Mouse (Mus musculus) midbrain, embryonic 14.5 days (tissue): ENCODE measurements at regions not wholly inside any gene's neighbourhood (a gene's known extent, or its start where the extent isn't known, plus 50 kb on each side); places are given as distances from the start of the nearest gene placed in this dataset.
"Not testable (repeated sequence)": the region's sequence is repeated elsewhere in the genome, so short reads cannot be mapped to it uniquely, and the experiment has no call there.

Experiments used
- ATAC-seq: fragments of 200-750 bp; cut with Nextera tagmentation; 2 replicates; pipeline ENCODE4 v1.8.0; 2017; ENCODE audit warnings: moderate number of reproducible peaks, moderate library complexity; ENCODE audit not compliant: low FRiP score, low TSS enrichment
- DNase-seq: peaks from one replicate; pipeline ENCODE4 v3.0.0-alpha.2; 2015
- H3K27ac ChIP-seq: fragments of 300-500 bp; sonication (generic); replicated peaks from 2 replicates; pipeline ENCODE4 v1.5.1; 2014; ENCODE audit warnings: mild to moderate bottlenecking, low read depth, low read length, moderate library complexity
- H3K27me3 ChIP-seq: fragments of 300-500 bp; sonication (generic); 2 replicates; pipeline ENCODE4 v1.6.1; 2014; ENCODE audit warnings: low read length, control low read depth, mixed read lengths; ENCODE audit not compliant: control insufficient read depth, insufficient read depth
- H3K36me3 ChIP-seq: fragments of 300-500 bp; sonication (generic); 2 replicates; pipeline ENCODE4 v1.6.1; 2014; ENCODE audit warnings: low read length, control low read depth; ENCODE audit not compliant: control insufficient read depth, insufficient read depth
- H3K4me1 ChIP-seq: fragments of 300-500 bp; sonication (generic); 2 replicates; pipeline ENCODE4 v1.6.1; 2014; ENCODE audit warnings: mild to moderate bottlenecking, antibody characterized with exemption, low read length, control low read depth; ENCODE audit not compliant: control insufficient read depth, insufficient read depth
- H3K4me2 ChIP-seq: fragments of 300-500 bp; sonication (generic); 2 replicates; pipeline ENCODE4 v1.6.1; 2014; ENCODE audit warnings: mild to moderate bottlenecking, low read length, moderate library complexity
- H3K4me3 ChIP-seq: fragments of 300-500 bp; sonication (generic); replicated peaks from 2 replicates; pipeline ENCODE4 v1.5.1; 2014; ENCODE audit warnings: low read depth, low read length
- H3K9ac ChIP-seq: fragments of 300-500 bp; sonication (generic); replicated peaks from 2 replicates; pipeline ENCODE4 v1.6.1; 2014; ENCODE audit warnings: mild to moderate bottlenecking, low read length, moderate library complexity
- H3K9me3 ChIP-seq: fragments of 300-500 bp; sonication (generic); 2 replicates; pipeline ENCODE4 v1.6.1; 2016; ENCODE audit warnings: low read length, control low read depth, mixed read lengths; ENCODE audit not compliant: control insufficient read depth
- WGBS: fragments of 180-500 bp; shearing (Covaris S2); extraction: QIAGEN DNeasy Blood & Tissue Kit; methylation state at CpG from one replicate; pipeline ENCODE4 v1.1.7; 2014; 5-methylcytosine and 5-hydroxymethylcytosine counted together

DNA sequence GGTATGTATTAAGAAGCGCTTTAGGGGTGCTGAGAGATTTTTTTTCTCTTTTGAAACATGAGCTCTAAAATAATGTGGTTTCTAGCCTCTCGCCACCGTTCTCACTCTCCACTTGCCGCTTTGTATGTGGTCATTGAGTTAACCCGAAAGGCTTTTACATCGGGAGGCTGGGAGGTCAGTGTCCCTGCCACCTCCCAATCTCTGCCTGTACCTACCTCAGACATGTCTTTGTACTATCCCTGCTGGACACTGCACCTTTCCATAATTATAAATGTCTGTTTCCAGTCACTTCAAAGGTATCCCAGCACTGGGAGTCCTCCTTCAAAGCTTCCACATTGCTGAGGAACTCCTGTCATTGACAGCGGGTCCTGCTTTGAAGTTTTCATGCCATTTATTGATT, 347.6 kb upstream of the Tbc1d2b start:
- H3K4me3 ChIP-seq, result no peak overlapping the region
- H3K9ac ChIP-seq, result no peak overlapping the region
- H3K4me1 ChIP-seq, result no peaks in the 10 kb centered on the region
- no peaks in the 10 kb centered on the region for H3K36me3 ChIP-seq
- no peak for ATAC-seq
- DNase-seq, result peak; percentile 8
- 70% methylated on average over 7 of the region's 7 CpGs for WGBS
- no peaks in the 10 kb centered on the region for H3K27me3 ChIP-seq
- no peak overlapping the region for H3K4me2 ChIP-seq
- H3K27ac ChIP-seq, result no peak overlapping the region
- no peaks in the 10 kb centered on the region for H3K9me3 ChIP-seq

DNA sequence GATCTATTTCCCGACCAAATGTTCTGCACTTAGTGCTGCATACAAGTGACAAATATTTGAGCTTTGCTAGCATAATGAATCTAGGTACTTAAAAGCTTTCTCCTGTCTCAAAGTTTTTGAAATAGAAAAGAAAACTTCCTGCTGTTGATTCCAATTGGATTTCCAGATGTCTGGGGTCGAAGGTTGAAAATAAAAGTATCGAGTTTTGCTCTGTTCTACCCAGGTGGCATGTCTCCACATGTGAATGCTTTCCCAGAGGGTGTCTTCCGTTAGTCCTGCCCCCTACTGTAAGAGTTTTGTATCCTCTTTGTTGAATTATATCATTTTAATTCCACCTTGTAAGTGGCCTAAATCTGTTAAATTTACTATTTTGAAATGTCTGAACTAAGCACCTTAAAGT, 327.3 kb upstream of the Tbc1d2b start:
- H3K4me3 ChIP-seq, result no peak overlapping the region
- H3K27ac ChIP-seq, result no peak overlapping the region
- no peak overlapping the region for H3K9ac ChIP-seq
- no peaks in the 10 kb centered on the region for H3K36me3 ChIP-seq
- no peaks in the 10 kb centered on the region for H3K27me3 ChIP-seq
- 79% methylated on average over 4 of the region's 4 CpGs for WGBS
- H3K4me1 ChIP-seq, result no peaks in the 10 kb centered on the region
- no peak for DNase-seq
- no peak overlapping the region for H3K4me2 ChIP-seq
- no peaks in the 10 kb centered on the region for H3K9me3 ChIP-seq
- no peak for ATAC-seq

DNA sequence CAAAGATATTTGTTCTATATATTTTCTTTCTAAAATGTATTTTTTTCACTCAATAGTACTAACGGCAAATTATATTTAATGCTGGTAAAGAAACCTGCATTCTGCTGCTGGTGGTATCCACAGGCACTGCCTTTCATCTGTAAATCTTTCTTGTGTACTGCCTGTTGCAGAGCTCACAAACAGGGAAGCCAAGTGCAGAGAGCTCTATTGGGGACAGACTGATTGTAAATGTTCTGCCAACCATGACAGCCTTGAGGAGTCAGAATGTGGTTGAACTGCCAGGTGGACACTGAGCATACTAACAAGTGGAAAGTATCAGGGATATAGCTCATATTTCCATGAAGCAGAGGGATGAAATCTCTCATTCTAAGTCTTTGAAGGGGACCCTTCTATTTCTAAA, 286.1 kb upstream of the Tbc1d2b start:
- Histone ChIP-seq H3K27me3 (no peaks in the 10 kb centered on the region), H3K4me3 (no peak overlapping the region), H3K4me2 (no peak overlapping the region), H3K4me1 (no peaks in the 10 kb centered on the region), H3K27ac (no peak overlapping the region), H3K9ac (no peak overlapping the region), H3K9me3 (0 out of 2 replicates have a peak, but pooled peaks cover 5% of the 10 kb centered on the region), H3K36me3 (no peaks in the 10 kb centered on the region)
- no peak for ATAC-seq
- 11% methylated on average over 1 of the region's 1 CpGs for WGBS
- peak; percentile 11 for DNase-seq

DNA sequence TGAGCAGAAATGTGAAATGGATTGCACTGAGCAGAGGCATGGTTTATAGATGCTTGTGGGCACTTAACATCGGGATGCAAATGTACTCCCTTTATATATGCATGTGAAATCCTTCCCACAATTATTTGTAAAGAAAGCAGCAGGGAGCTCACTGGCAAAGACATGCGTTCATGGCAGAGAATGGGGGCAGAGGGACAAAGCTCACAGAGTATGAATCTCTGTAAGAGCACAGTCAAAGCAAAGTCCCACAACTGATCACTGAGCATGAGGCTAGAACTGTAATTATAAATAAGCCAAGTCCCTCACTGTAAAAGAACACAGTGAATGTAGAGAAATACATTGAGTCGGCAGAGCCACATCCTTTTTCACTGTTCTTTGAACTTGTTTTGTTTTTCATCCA, 285.6 kb upstream of the Tbc1d2b start:
- H3K4me3 ChIP-seq, result no peak overlapping the region
- 21% methylated on average over 3 of the region's 3 CpGs for WGBS
- no peak overlapping the region for H3K4me2 ChIP-seq
- H3K27ac ChIP-seq, result no peak overlapping the region
- ATAC-seq (no peak), DNase-seq (peak; percentile 18)
- 0 out of 2 replicates have a peak, but pooled peaks cover 5% of the 10 kb centered on the region for H3K9me3 ChIP-seq
- no peaks in the 10 kb centered on the region for H3K36me3 ChIP-seq
- no peak overlapping the region for H3K9ac ChIP-seq
- no peaks in the 10 kb centered on the region for H3K4me1 ChIP-seq
- no peaks in the 10 kb centered on the region for H3K27me3 ChIP-seq

- H3K4me1 ChIP-seq, result no peaks in the 10 kb centered on the region
- 94% methylated on average over 1 of the region's 1 CpGs for WGBS
- H3K4me3 ChIP-seq, result no peak overlapping the region
- no peak overlapping the region for H3K27ac ChIP-seq
- no peaks in the 10 kb centered on the region for H3K36me3 ChIP-seq
- no peak overlapping the region for H3K9ac ChIP-seq
- H3K4me2 ChIP-seq, result no peak overlapping the region
- DNase-seq (no peak), ATAC-seq (no peak)
- H3K27me3 ChIP-seq, result no peaks in the 10 kb centered on the region
- no peaks in the 10 kb centered on the region for H3K9me3 ChIP-seq
These were observed 277.3 kb upstream of the Tbc1d2b start for GRCm38 (mm10) chr9:90547931-90548330.

- no peaks in the 10 kb centered on the region for H3K36me3 ChIP-seq
- ATAC-seq (no peak), DNase-seq (no peak)
- H3K4me3 ChIP-seq, result no peak overlapping the region
- no peak overlapping the region for H3K4me2 ChIP-seq
- H3K27ac ChIP-seq, result no peak overlapping the region
- no peak overlapping the region for H3K9ac ChIP-seq
- H3K9me3 ChIP-seq, result no peaks in the 10 kb centered on the region
- H3K27me3 ChIP-seq, result no peaks in the 10 kb centered on the region
- H3K4me1 ChIP-seq, result no peaks in the 10 kb centered on the region
These were observed 276.1 kb upstream of the Tbc1d2b start for GRCm38 (mm10) chr9:90546720-90547119.

- not testable (repeated sequence) for H3K36me3 ChIP-seq, DNase-seq
- WGBS, result 86% methylated on average over 8 of the region's 8 CpGs
These were observed 267.1 kb upstream of the Tbc1d2b start for GRCm38 (mm10) chr9:90537683-90538082.

GRCm38 (mm10) chr9:90533372-90533771, 262.8 kb upstream of the Tbc1d2b start:
- Histone ChIP-seq H3K27ac (no peak overlapping the region), H3K4me1 (no peaks in the 10 kb centered on the region), H3K9me3 (no peaks in the 10 kb centered on the region), H3K36me3 (no peaks in the 10 kb centered on the region), H3K9ac (no peak overlapping the region), H3K4me2 (no peak overlapping the region), H3K4me3 (no peak overlapping the region), H3K27me3 (no peaks in the 10 kb centered on the region)
- DNase-seq, result no peak
- no peak for ATAC-seq

More at GRCm38 (mm10) chr9:90537683-90538082, 267.1 kb upstream of the Tbc1d2b start:
- not testable (repeated sequence) for H3K4me3 ChIP-seq, H3K4me1 ChIP-seq, H3K9ac ChIP-seq, H3K4me2 ChIP-seq, H3K9me3 ChIP-seq, ATAC-seq, H3K27me3 ChIP-seq, H3K27ac ChIP-seq

- Histone ChIP-seq H3K4me3 (no peak overlapping the region), H3K27me3 (no peaks in the 10 kb centered on the region), H3K9ac (no peak overlapping the region), H3K36me3 (no peaks in the 10 kb centered on the region), H3K4me2 (no peak overlapping the region), H3K4me1 (no peaks in the 10 kb centered on the region), H3K27ac (no peak overlapping the region), H3K9me3 (no peaks in the 10 kb centered on the region)
- ATAC-seq, result no peak
- DNase-seq, result peak; percentile 31
- WGBS, result 55% methylated on average over 3 of the region's 3 CpGs
These were observed 250.6 kb upstream of the Tbc1d2b start for GRCm38 (mm10) chr9:90521186-90521585.
